Mouse (Mus musculus): Measurements from ENCODE around the gene Nrde2. TPM values are rescaled to one million over a fixed set of nuclear protein-coding genes. Genes with fewer than 3 reads are reported as not detected.

The Nrde2 gene
- 11.7 and 20.1 TPM in 2 replicates for polyA plus RNA-seq (2014; fragmentation: Nextera tagmentation; extraction: Ambion mirVana)

DNA sequence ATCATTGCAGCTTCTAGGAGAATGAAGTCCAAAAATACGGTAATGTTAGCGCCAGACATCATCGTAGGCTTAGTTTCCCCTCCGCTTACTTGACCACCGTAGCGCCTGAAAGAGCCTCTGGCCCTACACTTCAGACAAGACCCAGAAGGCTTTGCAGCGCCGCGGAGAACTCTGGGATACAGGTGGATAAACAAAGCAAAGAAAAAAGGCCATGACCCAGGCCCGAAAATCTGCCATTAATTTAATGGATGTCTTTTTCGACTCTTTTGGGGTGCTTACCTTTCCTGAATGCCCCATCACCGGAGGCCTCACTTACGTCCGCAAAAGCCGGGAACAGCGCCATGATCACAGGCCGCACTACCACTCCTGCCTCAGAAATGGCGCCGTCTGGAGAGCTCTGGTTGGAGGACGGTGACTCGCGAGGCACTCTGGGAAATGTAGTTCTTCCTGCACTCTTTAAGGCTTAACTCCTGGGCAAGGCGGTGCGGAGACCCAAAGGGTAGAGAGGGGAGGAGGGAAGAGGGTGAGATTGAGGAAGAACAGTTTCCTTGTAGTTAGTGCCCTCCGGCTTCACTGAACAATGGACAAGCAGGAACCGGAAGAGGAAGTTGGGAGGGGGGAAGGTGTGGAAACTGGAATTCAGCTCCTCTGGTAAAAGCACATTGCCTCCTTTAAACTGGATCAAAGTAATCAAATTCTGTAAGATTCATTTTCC lies at the start of gene Nrde2:
Nrde2 (minus strand) TSS at position 393 of the 715 bp plus-strand sequence.
- H3K4me2 ChIP-seq (replicated peaks; ENCODE audit: low read depth, low read length), result peak within 1 kb of the TSS; percentile 72
- under 1% methylated on average over 26 of the region's 26 CpGs for WGBS
- ATAC-seq (ENCODE audit: low FRiP score, low TSS enrichment), result peak; percentile 99
- H3K4me3 ChIP-seq (ENCODE audit: low read length), result peak within 1 kb of the TSS; percentile 60
- peak within 1 kb of the TSS; percentile 68 for H3K9ac ChIP-seq (ENCODE audit: low read depth, low read length)
- H3K9me3 ChIP-seq (ENCODE audit: control insufficient read depth, low read length), result no peaks in the 10 kb centered on the region
- H3K27ac ChIP-seq (ENCODE audit: low read depth, low read length), result peak within 1 kb of the TSS; percentile 71
- no peaks in the 10 kb centered on the region for H3K27me3 ChIP-seq (ENCODE audit: control insufficient read depth, insufficient read depth, low read length)
- 0 out of 2 replicates have a peak, but pooled peaks cover 3% of the 10 kb centered on the region for H3K4me1 ChIP-seq (ENCODE audit: control insufficient read depth, insufficient read depth, low read length)
- H3K36me3 ChIP-seq (ENCODE audit: control insufficient read depth, insufficient read depth, low read length), result no peaks in the 10 kb centered on the region; the same call in 1 of the 2 replicates

DNA sequence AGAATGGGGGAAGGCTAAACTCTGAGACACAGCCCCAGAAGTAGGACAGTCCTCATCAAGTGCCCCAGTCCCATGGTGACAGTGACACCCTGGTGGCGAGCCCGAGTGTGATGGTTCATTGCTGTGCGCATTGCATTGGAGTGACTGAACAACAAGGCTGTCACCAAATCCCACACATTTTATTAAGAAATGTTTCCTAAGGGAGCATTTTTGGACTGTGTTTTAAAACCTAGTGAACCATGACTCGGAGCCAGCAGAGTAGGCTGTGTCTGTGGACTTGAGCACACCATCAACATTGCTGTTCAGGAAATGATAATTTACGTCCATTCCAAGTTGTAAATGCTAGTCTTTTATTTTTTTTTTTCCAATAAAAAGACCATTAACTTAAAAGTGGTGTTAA lies 47.5 kb upstream of the Nrde2 start:
- no peak for ATAC-seq (ENCODE audit: low FRiP score, low TSS enrichment)
- 53% methylated on average over 5 of the region's 5 CpGs for WGBS
- peaks cover 4% of the 10 kb centered on the region; the same call in 1 of the 2 replicates for H3K4me1 ChIP-seq (ENCODE audit: control insufficient read depth, insufficient read depth, low read length)
- H3K4me2 ChIP-seq (replicated peaks; ENCODE audit: low read depth, low read length), result no peak overlapping the region
- H3K27ac ChIP-seq (ENCODE audit: low read depth, low read length), result no peak overlapping the region
- H3K4me3 ChIP-seq (ENCODE audit: low read length), result no peak overlapping the region
- H3K9me3 ChIP-seq (ENCODE audit: control insufficient read depth, low read length), result no peaks in the 10 kb centered on the region
- H3K9ac ChIP-seq (ENCODE audit: low read depth, low read length), result no peak overlapping the region
- H3K36me3 ChIP-seq (ENCODE audit: control insufficient read depth, insufficient read depth, low read length), result peaks cover 73% of the 10 kb centered on the region
- H3K27me3 ChIP-seq (ENCODE audit: control insufficient read depth, insufficient read depth, low read length), result no peaks in the 10 kb centered on the region

DNA sequence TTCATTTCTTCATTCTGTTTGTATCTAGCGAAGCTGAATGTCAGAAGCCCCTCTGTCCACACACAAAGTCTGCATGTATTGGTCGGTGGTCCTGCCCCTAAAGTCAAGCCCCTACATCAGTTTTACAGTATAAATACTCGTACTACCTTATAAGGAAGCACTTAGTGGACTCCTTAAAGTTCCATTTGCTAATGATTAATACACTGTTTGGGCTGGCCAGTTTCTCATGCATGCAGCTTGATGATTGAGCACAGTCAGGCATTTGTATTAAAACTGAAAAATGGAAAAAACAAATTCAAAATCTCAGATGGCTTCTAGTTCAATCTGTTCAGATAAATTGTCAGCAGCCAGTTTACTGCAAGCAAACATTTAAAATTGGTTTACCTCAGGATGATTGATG lies 47.1 kb upstream of the Nrde2 start:
- Histone ChIP-seq H3K9me3 (ENCODE audit: control insufficient read depth, low read length) (no peaks in the 10 kb centered on the region), H3K27ac (ENCODE audit: low read depth, low read length) (no peak overlapping the region), H3K36me3 (ENCODE audit: control insufficient read depth, insufficient read depth, low read length) (peaks cover 72% of the 10 kb centered on the region), H3K4me1 (ENCODE audit: control insufficient read depth, insufficient read depth, low read length) (peaks cover 5% of the 10 kb centered on the region; the same call in 1 of the 2 replicates), H3K4me3 (ENCODE audit: low read length) (no peak overlapping the region), H3K4me2 (replicated peaks; ENCODE audit: low read depth, low read length) (no peak overlapping the region), H3K27me3 (ENCODE audit: control insufficient read depth, insufficient read depth, low read length) (no peaks in the 10 kb centered on the region), H3K9ac (ENCODE audit: low read depth, low read length) (no peak overlapping the region)
- 43% methylated on average over 3 of the region's 3 CpGs for WGBS
- ATAC-seq (ENCODE audit: low FRiP score, low TSS enrichment), result no peak

DNA sequence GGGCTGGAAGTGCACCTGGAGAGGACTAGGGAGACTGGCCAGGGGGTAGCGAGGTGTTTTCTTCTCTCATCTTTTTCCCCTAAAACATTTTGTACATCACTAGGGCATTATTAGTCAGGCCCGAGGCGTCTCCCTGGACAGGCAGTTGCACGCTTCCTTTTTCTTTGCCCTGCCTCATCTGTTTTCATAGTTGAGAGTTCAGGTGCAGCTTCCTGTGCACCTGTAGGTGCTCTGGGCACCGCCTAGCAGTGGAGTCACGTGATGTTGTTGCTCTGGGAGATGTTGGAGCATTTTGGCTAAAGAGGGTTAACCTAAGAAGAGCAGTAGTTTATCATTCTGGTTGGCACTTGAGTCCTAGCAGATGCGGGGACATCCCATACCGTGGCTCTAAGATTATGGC lies 45.7 kb upstream of the Nrde2 start:
- Histone ChIP-seq H3K4me1 (ENCODE audit: control insufficient read depth, insufficient read depth, low read length) (peaks cover 12% of the 10 kb centered on the region; the same call in 1 of the 2 replicates), H3K27ac (ENCODE audit: low read depth, low read length) (no peak overlapping the region), H3K9me3 (ENCODE audit: control insufficient read depth, low read length) (no peaks in the 10 kb centered on the region), H3K4me3 (ENCODE audit: low read length) (no peak overlapping the region), H3K9ac (ENCODE audit: low read depth, low read length) (no peak overlapping the region), H3K4me2 (replicated peaks; ENCODE audit: low read depth, low read length) (no peak overlapping the region), H3K27me3 (ENCODE audit: control insufficient read depth, insufficient read depth, low read length) (no peaks in the 10 kb centered on the region), H3K36me3 (ENCODE audit: control insufficient read depth, insufficient read depth, low read length) (peaks cover 72% of the 10 kb centered on the region)
- 93% methylated on average over 8 of the region's 8 CpGs for WGBS
- ATAC-seq (ENCODE audit: low FRiP score, low TSS enrichment), result no peak

DNA sequence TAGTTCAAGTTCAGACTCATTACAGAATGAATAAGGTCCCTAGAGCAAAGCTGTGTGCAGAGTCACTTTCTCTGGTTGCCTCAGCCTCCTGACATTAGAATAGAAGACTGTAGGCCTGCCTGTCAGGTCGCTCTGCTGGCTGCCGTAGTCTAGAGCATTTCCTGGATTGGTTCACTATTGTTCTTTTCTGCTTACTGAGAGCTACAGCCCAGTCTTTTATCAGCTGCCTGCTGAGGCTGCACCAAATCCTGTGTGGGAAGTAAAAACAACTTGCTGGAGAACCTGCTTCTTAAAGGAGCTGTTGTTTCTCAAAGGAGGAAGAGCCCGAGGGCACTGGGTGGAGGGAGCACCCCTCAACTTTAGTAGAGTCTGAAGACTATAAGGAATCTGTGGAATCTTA lies 44.3 kb upstream of the Nrde2 start:
- WGBS, result 63% methylated on average over 3 of the region's 3 CpGs
- peaks cover 64% of the 10 kb centered on the region for H3K36me3 ChIP-seq (ENCODE audit: control insufficient read depth, insufficient read depth, low read length)

DNA sequence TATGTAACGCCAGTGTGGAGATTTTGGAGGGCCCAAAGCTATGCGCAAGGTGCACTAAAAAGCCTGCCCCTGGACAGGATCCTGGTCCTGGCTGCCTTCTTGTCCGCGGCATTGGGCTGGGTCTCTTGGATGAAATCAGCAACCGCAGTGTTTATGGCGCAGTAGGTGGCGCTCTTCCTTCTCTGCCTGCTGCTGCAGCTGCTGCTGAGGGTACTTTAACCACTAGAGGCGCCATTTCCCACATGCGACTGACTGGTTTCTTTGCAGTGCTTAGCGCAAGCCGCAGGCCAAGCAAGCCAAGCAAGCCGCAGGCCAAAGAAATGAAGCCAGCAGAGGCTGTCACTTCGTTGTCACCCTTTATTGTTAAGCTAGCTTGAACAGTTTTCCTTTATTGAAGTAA lies 42.4 kb upstream of the Nrde2 start:
- peak; percentile 41; the same call in 1 of the 2 replicates for ATAC-seq (ENCODE audit: low FRiP score, low TSS enrichment)
- WGBS, result 2% methylated on average over 13 of the region's 13 CpGs
- no peaks in the 10 kb centered on the region for H3K27me3 ChIP-seq (ENCODE audit: control insufficient read depth, insufficient read depth, low read length)

More for the DNA sequence above, 44.3 kb upstream of the Nrde2 start:
- no peak overlapping the region for H3K4me3 ChIP-seq (ENCODE audit: low read length)
- no peak overlapping the region for H3K4me2 ChIP-seq (replicated peaks; ENCODE audit: low read depth, low read length)
- ATAC-seq (ENCODE audit: low FRiP score, low TSS enrichment), result no peak
- no peaks in the 10 kb centered on the region for H3K27me3 ChIP-seq (ENCODE audit: control insufficient read depth, insufficient read depth, low read length)
- no peak overlapping the region for H3K9ac ChIP-seq (ENCODE audit: low read depth, low read length)
- peaks cover 12% of the 10 kb centered on the region; the same call in 1 of the 2 replicates for H3K4me1 ChIP-seq (ENCODE audit: control insufficient read depth, insufficient read depth, low read length)
- H3K27ac ChIP-seq (ENCODE audit: low read depth, low read length), result no peak overlapping the region
- H3K9me3 ChIP-seq (ENCODE audit: control insufficient read depth, low read length), result no peaks in the 10 kb centered on the region

DNA sequence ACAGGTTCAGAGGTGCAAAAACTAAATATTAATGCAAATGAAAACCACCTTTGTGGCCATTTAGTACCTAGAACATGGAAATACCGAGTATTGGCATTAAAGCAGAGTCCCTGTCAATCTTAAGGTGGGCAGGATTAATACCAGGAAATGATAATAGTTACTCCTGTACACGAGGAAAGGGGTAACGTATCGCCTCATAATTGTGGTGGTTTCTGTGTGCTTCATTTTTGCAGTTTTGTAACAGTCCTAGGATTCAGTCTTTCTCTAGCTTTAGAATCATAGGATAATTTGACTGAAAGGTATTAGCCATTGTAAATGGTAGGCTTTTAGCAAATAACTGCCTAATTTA lies 41.9 kb upstream of the Nrde2 start:
- peak overlapping the region; percentile 98 for H3K4me3 ChIP-seq (ENCODE audit: low read length)
- peaks cover 12% of the 10 kb centered on the region; the same call in 1 of the 2 replicates for H3K4me1 ChIP-seq (ENCODE audit: control insufficient read depth, insufficient read depth, low read length)
- H3K27me3 ChIP-seq (ENCODE audit: control insufficient read depth, insufficient read depth, low read length), result no peaks in the 10 kb centered on the region
- H3K9me3 ChIP-seq (ENCODE audit: control insufficient read depth, low read length), result no peaks in the 10 kb centered on the region
- H3K9ac ChIP-seq (ENCODE audit: low read depth, low read length), result peak overlapping the region; percentile 92; the same call in 1 of the 2 replicates
- H3K36me3 ChIP-seq (ENCODE audit: control insufficient read depth, insufficient read depth, low read length), result peaks cover 43% of the 10 kb centered on the region
- WGBS, result 44% methylated on average over 4 of the region's 4 CpGs
- no peak for ATAC-seq (ENCODE audit: low FRiP score, low TSS enrichment)
- no peak overlapping the region for H3K27ac ChIP-seq (ENCODE audit: low read depth, low read length)
- H3K4me2 ChIP-seq (replicated peaks; ENCODE audit: low read depth, low read length), result peak overlapping the region; percentile 90

More for the DNA sequence above, 42.4 kb upstream of the Nrde2 start:
- no peak overlapping the region for H3K27ac ChIP-seq (ENCODE audit: low read depth, low read length)
- H3K9me3 ChIP-seq (ENCODE audit: control insufficient read depth, low read length), result no peaks in the 10 kb centered on the region
- H3K4me1 ChIP-seq (ENCODE audit: control insufficient read depth, insufficient read depth, low read length), result peaks cover 12% of the 10 kb centered on the region; the same call in 1 of the 2 replicates
- peak overlapping the region; percentile 90 for H3K4me2 ChIP-seq (replicated peaks; ENCODE audit: low read depth, low read length)
- peak overlapping the region; percentile 98 for H3K4me3 ChIP-seq (ENCODE audit: low read length)
- peaks cover 48% of the 10 kb centered on the region for H3K36me3 ChIP-seq (ENCODE audit: control insufficient read depth, insufficient read depth, low read length)
- no peak overlapping the region for H3K9ac ChIP-seq (ENCODE audit: low read depth, low read length)

DNA sequence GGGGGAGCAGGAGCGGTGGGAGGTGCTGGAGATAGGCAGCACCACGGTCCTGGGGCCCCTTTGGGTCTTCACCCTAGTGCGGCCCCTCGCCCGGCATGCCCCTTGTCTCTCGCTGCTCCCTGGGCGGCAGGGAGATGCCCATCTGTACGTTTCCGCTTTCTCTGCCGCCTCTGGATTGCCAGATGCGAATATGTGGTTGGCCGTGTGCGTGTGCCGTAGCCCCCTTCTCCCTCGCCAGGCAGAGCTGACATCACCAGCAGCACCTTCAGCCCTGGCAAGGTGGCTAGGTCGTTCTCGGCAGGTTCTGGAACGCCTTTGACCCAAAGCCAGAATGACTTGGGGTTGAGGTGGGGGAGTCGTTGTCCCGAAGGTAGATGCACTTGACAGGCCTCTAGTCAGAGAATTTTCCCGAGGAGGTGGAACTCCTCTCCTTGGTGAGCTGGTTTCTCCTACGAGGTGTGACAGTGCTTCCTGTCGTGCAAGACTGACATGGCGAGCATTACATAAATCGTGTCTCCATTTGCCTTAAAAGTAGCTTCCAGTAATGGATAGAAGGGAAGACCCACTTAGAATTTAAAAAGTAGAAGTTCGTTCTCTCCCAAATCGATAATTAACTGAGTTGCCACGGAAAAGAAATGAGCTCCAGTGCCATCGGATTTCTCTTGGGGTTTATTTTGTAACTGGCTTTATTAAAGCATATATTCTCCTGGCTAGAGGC lies 41.4 kb upstream of the Nrde2 start:
- no peaks in the 10 kb centered on the region for H3K9me3 ChIP-seq (ENCODE audit: control insufficient read depth, low read length)
- no peaks in the 10 kb centered on the region for H3K27me3 ChIP-seq (ENCODE audit: control insufficient read depth, insufficient read depth, low read length)
- peak overlapping the region; percentile 85 for H3K27ac ChIP-seq (ENCODE audit: low read depth, low read length)
- H3K4me3 ChIP-seq (ENCODE audit: low read length), result peak overlapping the region; percentile 98
- WGBS, result 7% methylated on average over 29 of the region's 29 CpGs
- peak overlapping the region; percentile 92 for H3K9ac ChIP-seq (ENCODE audit: low read depth, low read length)
- peak; percentile 21; the same call in 1 of the 2 replicates for ATAC-seq (ENCODE audit: low FRiP score, low TSS enrichment)
- H3K4me1 ChIP-seq (ENCODE audit: control insufficient read depth, insufficient read depth, low read length), result peaks cover 12% of the 10 kb centered on the region; the same call in 1 of the 2 replicates
- H3K4me2 ChIP-seq (replicated peaks; ENCODE audit: low read depth, low read length), result peak overlapping the region; percentile 90
- H3K36me3 ChIP-seq (ENCODE audit: control insufficient read depth, insufficient read depth, low read length), result peaks cover 37% of the 10 kb centered on the region

Data from kidney, embryonic 14.5 days (tissue).